Mouse (Mus musculus): Measurements from ENCODE around the gene Mfng.

The Mfng gene

GRCm38 (mm10) chr15:78755966-78756725, 17.1 kb downstream of the Mfng start:
- DNase-seq (ENCODE audit: low read depth, low spot score), result no peak

- no peak for DNase-seq (ENCODE audit: low read depth, low spot score)
These were observed 18.0 kb downstream of the Mfng start for GRCm38 (mm10) chr15:78755226-78755625.

GRCm38 (mm10) chr15:78754144-78754543, 19.1 kb downstream of the Mfng start:
- no peak for DNase-seq (ENCODE audit: low read depth, low spot score)

GRCm38 (mm10) chr15:78752991-78753390, 20.3 kb downstream of the Mfng start:
- peak; percentile 64 for DNase-seq (ENCODE audit: low read depth, low spot score)

GRCm38 (mm10) chr15:78750608-78751350, 22.5 kb downstream of the Mfng start:
- no peak for DNase-seq (ENCODE audit: low read depth, low spot score)

- no peak for DNase-seq (ENCODE audit: low read depth, low spot score)
These were observed 23.4 kb downstream of the Mfng start for GRCm38 (mm10) chr15:78749855-78750254.

- peak; percentile 51 for DNase-seq (ENCODE audit: low read depth, low spot score)
These were observed 29.1 kb downstream of the Mfng start for GRCm38 (mm10) chr15:78744206-78744605.

GRCm38 (mm10) chr15:78742831-78743230, 30.4 kb downstream of the Mfng start:
- DNase-seq (ENCODE audit: low read depth, low spot score), result no peak

- DNase-seq (ENCODE audit: low read depth, low spot score), result no peak
These were observed 32.6 kb downstream of the Mfng start for GRCm38 (mm10) chr15:78740662-78741061.

GRCm38 (mm10) chr15:78737146-78737545, 36.1 kb downstream of the Mfng start:
- DNase-seq (ENCODE audit: low read depth, low spot score), result no peak

GRCm38 (mm10) chr15:78736681-78737100, 36.6 kb downstream of the Mfng start:
- DNase-seq (ENCODE audit: low read depth, low spot score), result no peak

GRCm38 (mm10) chr15:78736181-78736579, 37.1 kb downstream of the Mfng start:
- no peak for DNase-seq (ENCODE audit: low read depth, low spot score)

- no peak for DNase-seq (ENCODE audit: low read depth, low spot score)
These were observed 37.7 kb downstream of the Mfng start for GRCm38 (mm10) chr15:78735431-78736180.

GRCm38 (mm10) chr15:78731830-78732229, 41.4 kb downstream of the Mfng start:
- no peak for DNase-seq (ENCODE audit: low read depth, low spot score)

- peak; percentile 42 for DNase-seq (ENCODE audit: low read depth, low spot score)
These were observed 42.8 kb downstream of the Mfng start for GRCm38 (mm10) chr15:78730315-78731049.

GRCm38 (mm10) chr15:78726697-78727096, 46.6 kb downstream of the Mfng start:
- no peak for DNase-seq (ENCODE audit: low read depth, low spot score)

- no peak for DNase-seq (ENCODE audit: low read depth, low spot score)
These were observed 52.7 kb downstream of the Mfng start for GRCm38 (mm10) chr15:78720532-78720931.

- DNase-seq (ENCODE audit: low read depth, low spot score), result peak; percentile 55
These were observed 53.2 kb downstream of the Mfng start for GRCm38 (mm10) chr15:78720094-78720493.

- no peak for DNase-seq (ENCODE audit: low read depth, low spot score)
These were observed 53.9 kb downstream of the Mfng start for GRCm38 (mm10) chr15:78719416-78719815.

GRCm38 (mm10) chr15:78718290-78719250, 54.7 kb downstream of the Mfng start, which contains the start of gene Elfn2:
Gene Elfn2 (minus strand): TSS chr15:78718771.
- no peak for DNase-seq (ENCODE audit: low read depth, low spot score)
